Mouse (Mus musculus): ENCODE data around the gene Ptpdc1. TPM values are rescaled to one million over a fixed set of nuclear protein-coding genes. Genes with fewer than 3 reads are reported as not detected.

Ptpdc1 gene
- polyA plus RNA-seq, 1 experiment from 2014 or later: 0.56 TPM

GRCm38 (mm10) chr13:48667461-48667860 is 42.0 kb upstream of the Ptpdc1 start:
- 4% methylated on average over 4 of the region's 4 CpGs for WGBS (ENCODE audit: insufficient replicate concordance)
- Histone ChIP-seq H3K4me2 (ENCODE audit: low read depth, low read length) (no peak overlapping the region), H3K36me3 (replicated peaks; ENCODE audit: insufficient read depth, low read length) (no peaks in the 10 kb centered on the region), H3K27ac (ENCODE audit: low read depth) (no peak overlapping the region), H3K9ac (replicated peaks) (no peak overlapping the region), H3K4me1 (ENCODE audit: insufficient read depth) (peaks cover 8% of the 10 kb centered on the region), H3K9me3 (ENCODE audit: low read length) (no peaks in the 10 kb centered on the region), H3K27me3 (ENCODE audit: insufficient read depth, low read length) (peaks cover 93% of the 10 kb centered on the region), H3K4me3 (ENCODE audit: low read depth, low read length) (no peak overlapping the region)
- TF ChIP-seq EP300 (IDR thresholded peaks at IDR 0.05; ENCODE audit: low read depth) (no peak), CTCF (IDR thresholded peaks at IDR 0.05; ENCODE audit: low read depth) (no peak)
- no peak for DNase-seq
- ATAC-seq: no peak

- WGBS (ENCODE audit: insufficient replicate concordance): 4% methylated on average over 58 of the region's 58 CpGs
- H3K27me3 ChIP-seq (ENCODE audit: insufficient read depth, low read length): peaks cover 96% of the 10 kb centered on the region
- no peak overlapping the region for H3K4me3 ChIP-seq (ENCODE audit: low read depth, low read length)
- TF ChIP-seq CTCF (IDR thresholded peaks at IDR 0.05; ENCODE audit: low read depth): no peak
- H3K36me3 ChIP-seq (replicated peaks; ENCODE audit: insufficient read depth, low read length): no peaks in the 10 kb centered on the region
- no peak overlapping the region for H3K9ac ChIP-seq (replicated peaks)
- H3K27ac ChIP-seq (ENCODE audit: low read depth): no peak overlapping the region
- ATAC-seq (no peak), DNase-seq (no peak)
- peaks cover 8% of the 10 kb centered on the region for H3K4me1 ChIP-seq (ENCODE audit: insufficient read depth)
- H3K4me2 ChIP-seq (ENCODE audit: low read depth, low read length): no peak overlapping the region
- H3K9me3 ChIP-seq (ENCODE audit: low read length): no peaks in the 10 kb centered on the region
Measured at GRCm38 (mm10) chr13:48665656-48666597, 40.5 kb upstream of the Ptpdc1 start.

GRCm38 (mm10) chr13:48664916-48665655 is 39.6 kb upstream of the Ptpdc1 start:
- H3K27ac ChIP-seq (ENCODE audit: low read depth): no peak overlapping the region
- WGBS (ENCODE audit: insufficient replicate concordance): 6% methylated on average over 39 of the region's 39 CpGs

GRCm38 (mm10) chr13:48663988-48664339 is 38.5 kb upstream of the Ptpdc1 start:
- no peak for DNase-seq
- no peak for ATAC-seq
- H3K9me3 ChIP-seq (ENCODE audit: low read length): no peaks in the 10 kb centered on the region
- H3K27me3 ChIP-seq (ENCODE audit: insufficient read depth, low read length): peaks cover 98% of the 10 kb centered on the region
- TF ChIP-seq EP300 (IDR thresholded peaks at IDR 0.05; ENCODE audit: low read depth) (no peak), CTCF (IDR thresholded peaks at IDR 0.05; ENCODE audit: low read depth) (no peak)
- H3K4me3 ChIP-seq (ENCODE audit: low read depth, low read length): no peak overlapping the region
- H3K27ac ChIP-seq (ENCODE audit: low read depth): no peak overlapping the region
- 6% methylated on average over 7 of the region's 7 CpGs for WGBS (ENCODE audit: insufficient replicate concordance)
- H3K4me2 ChIP-seq (ENCODE audit: low read depth, low read length): no peak overlapping the region
- no peak overlapping the region for H3K9ac ChIP-seq (replicated peaks)
- H3K4me1 ChIP-seq (ENCODE audit: insufficient read depth): peaks cover 4% of the 10 kb centered on the region
- no peaks in the 10 kb centered on the region for H3K36me3 ChIP-seq (replicated peaks; ENCODE audit: insufficient read depth, low read length)

More at GRCm38 (mm10) chr13:48664916-48665655, 39.6 kb upstream of the Ptpdc1 start:
- TF ChIP-seq EP300 (IDR thresholded peaks at IDR 0.05; ENCODE audit: low read depth) (no peak), CTCF (IDR thresholded peaks at IDR 0.05; ENCODE audit: low read depth) (no peak)
- Histone ChIP-seq H3K27me3 (ENCODE audit: insufficient read depth, low read length) (peaks cover 98% of the 10 kb centered on the region), H3K9me3 (ENCODE audit: low read length) (no peaks in the 10 kb centered on the region), H3K9ac (replicated peaks) (no peak overlapping the region), H3K4me2 (ENCODE audit: low read depth, low read length) (no peak overlapping the region), H3K36me3 (replicated peaks; ENCODE audit: insufficient read depth, low read length) (no peaks in the 10 kb centered on the region), H3K4me1 (ENCODE audit: insufficient read depth) (peaks cover 8% of the 10 kb centered on the region), H3K4me3 (ENCODE audit: low read depth, low read length) (no peak overlapping the region)
- ATAC-seq (no peak), DNase-seq (no peak)

GRCm38 (mm10) chr13:48663211-48663987 is 37.9 kb upstream of the Ptpdc1 start:
- H3K4me1 ChIP-seq (ENCODE audit: insufficient read depth): peaks cover 4% of the 10 kb centered on the region
- DNase-seq (no peak), ATAC-seq (no peak)
- H3K27me3 ChIP-seq (ENCODE audit: insufficient read depth, low read length): peaks cover 98% of the 10 kb centered on the region
- H3K9ac ChIP-seq (replicated peaks): no peak overlapping the region
- 4% methylated on average over 50 of the region's 54 CpGs for WGBS (ENCODE audit: insufficient replicate concordance)
- TF ChIP-seq CTCF (IDR thresholded peaks at IDR 0.05; ENCODE audit: low read depth) (no peak), EP300 (IDR thresholded peaks at IDR 0.05; ENCODE audit: low read depth) (no peak)
- no peaks in the 10 kb centered on the region for H3K36me3 ChIP-seq (replicated peaks; ENCODE audit: insufficient read depth, low read length)
- H3K4me2 ChIP-seq (ENCODE audit: low read depth, low read length): peak overlapping the region; percentile 45
- H3K9me3 ChIP-seq (ENCODE audit: low read length): no peaks in the 10 kb centered on the region
- no peak overlapping the region for H3K27ac ChIP-seq (ENCODE audit: low read depth)
- peak overlapping the region; percentile 15; the same call in 1 of the 2 replicates for H3K4me3 ChIP-seq (ENCODE audit: low read depth, low read length)

Data from liver, postnatal 0 days (tissue).